Comparison of ENCODE assay signal across 19 mouse cellular contexts in the genomic region with DNA sequence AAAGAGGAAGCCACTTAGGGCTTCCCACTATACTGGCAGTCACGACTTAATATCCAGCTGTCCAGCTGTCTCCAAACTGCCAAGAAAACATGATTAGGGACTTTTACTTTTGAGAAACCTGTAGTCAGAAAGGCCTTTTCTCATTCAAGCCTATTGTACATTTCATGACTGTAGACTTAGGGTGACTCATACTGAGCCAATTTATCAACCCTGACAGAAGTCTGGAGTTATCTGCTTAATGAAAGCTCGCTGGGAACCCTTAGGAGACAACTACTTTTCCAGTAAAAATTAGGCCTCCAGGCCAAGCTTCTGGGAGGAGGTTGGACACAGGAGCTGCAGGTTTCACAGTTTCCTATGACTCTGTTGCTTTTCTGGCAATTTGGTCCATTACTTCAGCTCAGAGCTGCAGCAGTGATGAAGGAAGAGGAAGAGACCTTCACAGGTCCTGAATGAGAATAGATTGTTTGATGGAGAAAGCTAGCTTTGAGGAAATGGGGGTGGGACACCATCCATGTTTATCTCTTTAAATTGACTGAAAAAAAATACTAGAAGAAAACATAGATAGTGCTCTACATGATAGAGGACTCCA.
DNase-seq lines count a peak whose midpoint lies in the region; ATAC-seq lines count a peak whose summit lies in the region.
"Had no signal": no experiment of that assay in that cellular context is flagged by ENCODE, and none has a peak within 500 bp of the region (broad histone marks: within the 10 kb centered on the region; RNA-seq: fewer than 3 reads in every experiment).

No protein-coding gene starts in this region.

- no peak overlapping the region for H3K9ac ChIP-seq in heart, embryonic 13.5 days
- H3K9ac ChIP-seq: embryonic facial prominence, embryonic 15.5 days; forebrain, embryonic 12.5 days; limb, embryonic 15.5 days; liver, postnatal 0 days; neural tube, embryonic 12.5 days had no signal

- no peak overlapping the region for H3K4me2 ChIP-seq in heart, embryonic 13.5 days
- H3K4me2 ChIP-seq: embryonic facial prominence, embryonic 15.5 days; forebrain, embryonic 12.5 days; limb, embryonic 15.5 days; neural tube, embryonic 12.5 days had no signal

- no peaks in the 10 kb centered on the region for H3K9me3 ChIP-seq in heart, embryonic 13.5 days
- H3K9me3 ChIP-seq: embryonic facial prominence, embryonic 15.5 days; forebrain, embryonic 12.5 days; limb, embryonic 15.5 days; neural tube, embryonic 12.5 days had no signal

- no peaks in the 10 kb centered on the region for H3K36me3 ChIP-seq in heart, embryonic 13.5 days
- H3K36me3 ChIP-seq: embryonic facial prominence, embryonic 15.5 days; forebrain, embryonic 12.5 days; limb, embryonic 15.5 days; neural tube, embryonic 12.5 days had no signal

- no peak for ATAC-seq in heart, embryonic 13.5 days (ENCODE audit: extremely low read depth, insufficient number of reproducible peaks, low FRiP score, low TSS enrichment)
- peak; percentile 29 to 56; a peak in 1 of 4 replicates for ATAC-seq in hematopoietic stem cell, adult 5-6 weeks (replicated peaks in 1 of 2; ENCODE audit: insufficient read depth in 1 of 2, low FRiP score in 2 of 2, low TSS enrichment in 1 of 2, low read depth in 1 of 2, poor library complexity in 2 of 2, severe bottlenecking in 2 of 2)
- ATAC-seq: liver, postnatal 0 days had no signal

- DNase-seq in heart, adult 9 months (ENCODE audit: low spot score in 2 of 2) = no peak
- DNase-seq in 3T3-L1 (ENCODE audit: low read depth, low spot score) = peak; percentile 88
- DNase-seq in NIH3T3 (ENCODE audit: low read depth) = peak; percentile 81
- no peak for DNase-seq in embryo, embryonic 10 days (ENCODE audit: low spot score)
- no peak for DNase-seq in left cerebral cortex, adult 9 months (ENCODE audit: low spot score in 2 of 2)
- DNase-seq: B cell, adult 2 months; cerebellum, adult 9-11 months; embryo, embryonic 11 days; gastrocnemius, postnatal 14 days; heart, adult 2 months; liver, postnatal 0 days; spleen, adult 18-20 months; thymus, postnatal 36 days had no signal

- H3K27ac ChIP-seq in heart, embryonic 13.5 days (replicated peaks) = 0 out of 2 replicates have a peak overlapping the region, but pooled peaks have one; percentile 5
- H3K27ac ChIP-seq: embryonic facial prominence, embryonic 15.5 days; forebrain, embryonic 12.5 days; heart, adult 2 months; limb, embryonic 15.5 days; neural tube, embryonic 12.5 days had no signal

- no peaks in the 10 kb centered on the region for H3K27me3 ChIP-seq in heart, embryonic 13.5 days (replicated peaks)
- H3K27me3 ChIP-seq: embryonic facial prominence, embryonic 15.5 days; forebrain, embryonic 12.5 days; limb, embryonic 15.5 days; neural tube, embryonic 12.5 days had no signal

- no peak overlapping the region for H3K4me3 ChIP-seq in heart, embryonic 13.5 days
- H3K4me3 ChIP-seq: embryonic facial prominence, embryonic 15.5 days; forebrain, embryonic 12.5 days; heart, adult 2 months; limb, embryonic 15.5 days; neural tube, embryonic 12.5 days had no signal

- H3K4me1 ChIP-seq in heart, embryonic 13.5 days = peaks cover 19% of the 10 kb centered on the region
- H3K4me1 ChIP-seq: embryonic facial prominence, embryonic 15.5 days; forebrain, embryonic 12.5 days; limb, embryonic 15.5 days; neural tube, embryonic 12.5 days had no signal

- WGBS in heart, embryonic 13.5 days = 43% methylated on average over 2 of the region's 2 CpGs

Comparison
In these comparisons a context has a peak if more than half of its experiments do, and no peak if none do; other contexts are left out.
1. DNase-seq: peak in 3T3-L1 (single experiment) and NIH3T3 (single experiment); none in heart, adult 9 months (0 of 2), embryo, embryonic 10 days (single experiment) and left cerebral cortex, adult 9 months (0 of 2).